7 mouse cellular contexts compared by ENCODE assay signal in genomic region chr1:44584886-44585385, GRCm38 (mm10). TPM values are rescaled to one million over a fixed set of nuclear protein-coding genes. Genes with fewer than 3 reads are reported as not detected.
A peak's percentile ranks its signal among the peaks of the same experiment; 100 is the strongest.
DNase-seq lines count a peak whose midpoint lies in the region; ATAC-seq lines count a peak whose summit lies in the region.

No protein-coding gene starts in this region.

- H3K4me1 ChIP-seq in intestine, embryonic 14.5 days (replicated peaks; ENCODE audit: control insufficient read depth, insufficient read depth, low read length), result 0 out of 2 replicates have a peak, but pooled peaks cover 3% of the 10 kb centered on the region
- H3K4me1 ChIP-seq in midbrain, embryonic 13.5 days (replicated peaks), result peaks cover 5% of the 10 kb centered on the region; the same call in 1 of the 2 replicates

- no peaks in the 10 kb centered on the region for H3K9me3 ChIP-seq in intestine, embryonic 14.5 days (ENCODE audit: control insufficient read depth, low read length)
- no peaks in the 10 kb centered on the region for H3K9me3 ChIP-seq in midbrain, embryonic 13.5 days

- no peak overlapping the region for H3K4me2 ChIP-seq in intestine, embryonic 14.5 days (ENCODE audit: low read length)
- H3K4me2 ChIP-seq in midbrain, embryonic 13.5 days (replicated peaks), result no peak overlapping the region

- H3K27me3 ChIP-seq in intestine, embryonic 14.5 days (replicated peaks; ENCODE audit: control insufficient read depth, insufficient read depth, low read length), result no peaks in the 10 kb centered on the region
- H3K27me3 ChIP-seq in midbrain, embryonic 13.5 days, result no peaks in the 10 kb centered on the region

- H3K4me3 ChIP-seq in intestine, embryonic 14.5 days (ENCODE audit: low read depth, low read length), result no peak overlapping the region
- H3K4me3 ChIP-seq in midbrain, embryonic 13.5 days (replicated peaks), result no peak overlapping the region

- H3K9ac ChIP-seq in intestine, embryonic 14.5 days (ENCODE audit: low read length), result no peak overlapping the region
- no peak overlapping the region for H3K9ac ChIP-seq in midbrain, embryonic 13.5 days (replicated peaks)

- peak; percentile 100 for ATAC-seq in common myeloid progenitor, adult 5-6 weeks (replicated peaks; ENCODE audit: low read depth, poor library complexity, severe bottlenecking)
- ATAC-seq in intestine, embryonic 14.5 days (replicated peaks; ENCODE audit: low FRiP score, low TSS enrichment, low read depth), result peak; percentile 76
- peak; percentile 87 for ATAC-seq in midbrain, embryonic 13.5 days

- peak; percentile 4 for DNase-seq in lung, postnatal 10 days
- no peak for DNase-seq in lung, adult 18-20 months
- no peak for DNase-seq in intestine, embryonic 14.5 days (ENCODE audit: low spot score)
- DNase-seq in thymus, postnatal 25 days, result no peak
- DNase-seq in left cerebral cortex, adult 11 months (ENCODE audit: low spot score), result no peak

- 7% methylated on average over 3 of the region's 3 CpGs for WGBS in intestine, embryonic 14.5 days
- 20% methylated on average over 3 of the region's 3 CpGs for WGBS in midbrain, embryonic 13.5 days

- H3K36me3 ChIP-seq in intestine, embryonic 14.5 days (ENCODE audit: control insufficient read depth, insufficient read depth, low read length), result no peaks in the 10 kb centered on the region
- no peaks in the 10 kb centered on the region for H3K36me3 ChIP-seq in midbrain, embryonic 13.5 days

- H3K27ac ChIP-seq in intestine, embryonic 14.5 days (ENCODE audit: low read depth), result no peak overlapping the region
- no peak overlapping the region for H3K27ac ChIP-seq in midbrain, embryonic 13.5 days

RNA-seq across cellular contexts. Expression of gene Gulp1, which starts 33.6 kb away (rescaled TPM):
- total RNA-seq in common myeloid progenitor, adult 5-6 weeks (2017), result 3.2 and 3.3 TPM in 2 replicates
- polyA plus RNA-seq in intestine, embryonic 14.5 days (2014; fragmentation: Nextera tagmentation; extraction: Ambion mirVana), result 16.5 and 22.5 TPM in 2 replicates
- 9.9 and 11.2 TPM in 2 replicates for polyA plus RNA-seq in midbrain, embryonic 13.5 days (2015; fragmentation: Nextera tagmentation; extraction: Ambion mirVana)
